Mouse (Mus musculus) layer of hippocampus, postnatal 36 days (tissue): ENCODE measurements at regions not wholly inside any gene's neighbourhood (a gene's known extent, or its start where the extent isn't known, plus 50 kb on each side); places are given as distances from the start of the nearest gene placed in this dataset.
A peak's percentile ranks its signal among the peaks of the same experiment; 100 is the strongest.
"Not testable (repeated sequence)": the region's sequence is repeated elsewhere in the genome, so short reads cannot be mapped to it uniquely, and the experiment has no call there.

Experiments
- DNase-seq, 2 experiments: peaks; one replicate each; pipeline ENCODE4 v3.0.0; 2022

DNA sequence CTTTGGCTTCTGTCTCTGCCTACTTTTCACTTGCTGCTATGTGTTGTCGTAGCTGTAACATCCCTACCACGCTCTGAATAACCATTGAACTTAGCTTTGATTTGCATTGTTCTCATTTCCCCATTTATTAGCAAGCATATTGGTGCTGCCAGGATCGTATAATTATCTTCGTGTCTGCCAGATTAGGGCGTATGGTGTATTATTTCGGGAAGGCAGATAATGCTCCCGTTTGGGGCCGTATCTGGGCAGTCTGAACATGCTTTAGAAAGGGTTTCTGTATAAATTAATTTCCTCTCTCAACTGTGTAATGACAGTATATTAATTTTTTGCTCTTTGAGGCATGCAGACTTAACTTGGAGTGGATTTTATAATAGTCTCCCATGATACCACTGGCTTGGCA, 116.5 kb upstream of the Stt3b start:
- peak in 1 of 2 experiments; percentile 24 for DNase-seq

DNA sequence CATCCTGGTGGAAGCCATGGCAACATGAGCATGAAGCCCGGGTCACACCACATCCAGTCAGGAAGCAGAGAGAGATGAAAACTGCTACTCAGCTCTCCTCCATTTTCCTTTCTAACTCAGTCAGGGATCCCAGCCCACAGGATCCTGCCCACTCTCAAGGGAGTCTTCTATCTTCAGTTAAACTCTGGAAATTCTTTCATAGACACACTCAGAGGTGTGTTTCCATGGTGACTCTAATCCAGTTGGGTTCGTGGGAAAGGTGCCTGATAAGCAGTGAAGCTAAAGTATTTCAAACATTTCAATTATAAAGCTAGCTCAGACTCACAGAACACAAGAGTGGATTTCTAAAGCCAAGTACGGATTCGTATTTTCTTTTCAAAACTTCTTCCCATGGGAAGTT, 120.0 kb upstream of the Stt3b start:
- DNase-seq = no peak

DNA sequence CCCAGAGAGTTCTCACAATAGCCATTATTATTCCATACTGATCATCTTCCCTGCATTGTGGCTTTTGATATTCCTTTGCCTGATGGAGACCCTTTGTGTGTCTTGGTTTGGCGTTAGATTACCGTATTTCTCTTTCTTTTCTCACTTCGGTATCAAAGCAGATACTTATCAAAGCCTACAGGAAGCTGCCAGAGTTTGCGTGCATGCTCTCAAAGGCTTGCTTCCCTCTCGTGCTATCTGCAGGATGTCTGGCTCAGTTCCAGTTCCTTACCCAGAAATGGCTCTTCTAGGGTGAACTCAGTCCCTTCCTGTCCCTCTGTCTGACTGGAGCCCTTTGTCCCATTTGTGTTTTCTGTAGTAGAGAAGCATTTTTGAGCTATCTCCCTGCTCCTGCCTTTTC, 124.5 kb upstream of the Stt3b start:
- no peak for DNase-seq

DNA sequence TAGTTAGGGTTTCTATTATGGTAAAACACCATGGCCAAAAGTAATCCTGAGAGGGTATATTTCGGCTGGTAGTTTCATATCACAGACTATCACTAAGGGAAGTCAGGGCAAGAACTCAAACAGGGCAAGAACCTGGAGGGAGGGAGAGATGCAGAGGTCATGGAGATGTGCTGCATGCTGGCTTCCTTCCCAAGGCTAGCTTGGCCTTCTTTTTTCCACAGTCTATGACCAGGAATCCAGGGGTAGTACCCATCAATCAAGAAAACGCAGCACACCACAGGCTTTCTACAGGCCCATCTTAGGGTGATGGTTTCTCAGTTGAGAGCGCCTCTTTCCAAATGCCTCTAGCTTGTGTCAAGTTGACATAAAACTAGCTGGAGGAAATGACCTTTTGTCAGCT, 126.1 kb upstream of the Stt3b start:
- DNase-seq = no peak

DNA sequence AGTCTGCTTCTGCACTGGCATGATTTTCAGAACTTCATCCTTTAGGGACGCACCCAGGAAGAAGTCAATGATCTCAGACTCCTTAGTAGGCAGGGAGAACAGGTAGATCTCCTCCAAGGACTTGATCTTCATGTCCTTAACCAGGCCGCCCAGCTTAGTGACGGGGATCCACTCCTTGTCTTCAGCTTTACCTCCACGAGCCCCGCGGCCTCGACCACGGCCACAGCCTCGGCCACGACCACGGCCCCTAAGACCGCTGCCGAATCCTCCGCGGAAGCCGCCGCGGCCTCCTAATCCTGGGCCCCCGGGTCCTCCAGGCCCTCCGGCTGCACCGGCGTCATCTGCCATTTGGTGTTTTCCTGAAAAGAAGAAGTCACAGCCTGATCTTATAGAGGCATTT, 128.0 kb upstream of the Stt3b start:
- DNase-seq = not testable (repeated sequence)

DNA sequence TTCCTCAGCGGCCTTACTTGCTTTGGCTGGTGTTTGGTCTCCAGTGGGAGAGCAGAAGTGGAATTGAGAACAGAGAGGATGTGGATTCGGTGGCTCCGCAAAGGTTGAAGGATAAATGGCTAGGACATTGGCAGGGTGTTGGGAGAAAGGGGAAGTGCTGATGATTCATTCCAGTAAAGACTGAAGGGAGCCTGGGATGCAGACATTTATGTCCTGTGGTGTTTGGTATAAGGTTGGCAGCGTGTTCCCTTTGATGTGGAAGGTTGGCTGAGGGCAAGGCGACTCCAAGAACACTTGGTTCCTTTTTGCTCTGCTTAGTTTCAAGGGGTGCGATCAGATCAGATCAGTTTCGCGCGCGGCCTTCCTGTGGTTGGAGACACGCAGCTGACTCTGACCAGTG, 136.5 kb upstream of the Stt3b start:
- no peak for DNase-seq

DNA sequence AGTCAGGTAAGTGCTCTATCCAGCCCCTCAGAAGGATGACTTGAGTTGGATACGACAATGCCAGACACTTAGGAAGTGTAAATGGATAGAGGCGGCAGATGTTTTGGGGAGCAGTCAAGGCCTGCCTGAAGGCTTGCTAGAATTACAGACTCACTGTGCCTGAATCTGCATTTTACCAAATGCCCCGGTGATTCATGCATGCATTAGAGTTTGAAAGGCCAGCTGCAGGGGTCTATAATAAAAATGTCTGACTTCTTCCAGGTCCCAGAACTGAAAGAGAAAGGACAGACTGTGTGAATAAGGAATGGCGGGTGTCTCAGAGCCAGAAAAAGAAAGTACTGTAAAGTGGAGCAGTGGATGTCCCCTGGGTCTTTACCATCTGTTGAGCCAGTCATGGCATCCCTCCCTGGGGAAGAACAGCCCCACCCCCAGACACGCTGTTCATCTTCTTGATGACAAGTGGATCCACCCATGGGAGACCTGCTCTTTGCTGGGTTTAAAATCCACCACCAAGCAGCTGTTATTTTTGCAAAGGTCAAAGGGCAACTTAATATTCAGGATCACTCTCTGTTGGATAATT, 140.6 kb upstream of the Stt3b start:
- DNase-seq = no peak

DNA sequence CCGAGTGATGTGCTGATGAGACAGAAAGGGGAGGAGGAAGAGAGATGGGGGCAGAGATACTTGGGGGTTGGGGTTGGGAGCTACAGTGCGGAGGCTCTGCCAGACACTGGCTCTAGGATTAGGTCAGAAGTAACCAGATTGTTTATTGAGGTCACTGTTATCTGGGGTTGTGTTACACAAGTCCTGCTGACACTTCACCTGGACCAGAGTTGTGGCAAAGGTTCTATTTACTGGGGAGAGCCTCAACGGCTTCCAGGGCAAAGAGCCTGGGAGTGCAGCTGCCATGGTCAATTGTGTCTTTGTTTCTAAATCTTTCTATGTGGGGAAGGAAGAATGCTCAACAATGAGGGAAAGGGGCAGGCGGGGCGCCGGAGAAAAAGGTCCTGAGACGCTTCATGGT, 144.6 kb upstream of the Stt3b start:
- DNase-seq = no peak

DNA sequence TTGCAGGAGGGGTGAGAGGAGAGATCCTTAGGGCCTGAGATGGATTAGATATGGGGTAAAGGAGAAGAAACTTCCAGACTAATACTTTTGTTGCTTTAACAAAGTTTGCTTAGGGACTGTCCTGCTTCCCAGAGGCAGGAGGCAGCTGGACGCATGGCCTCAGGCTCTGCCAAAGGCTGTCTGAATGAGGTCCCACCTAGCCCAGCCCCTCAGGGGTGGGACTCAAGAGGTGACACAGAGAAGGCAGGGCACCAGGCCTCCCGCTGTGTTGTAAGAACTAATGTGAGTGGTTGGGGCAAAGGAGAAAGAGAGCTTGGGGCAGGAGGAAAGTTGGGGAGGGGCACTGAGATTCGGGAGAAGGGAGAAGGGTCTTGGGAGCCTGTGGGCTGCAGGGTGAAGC, 145.9 kb upstream of the Stt3b start:
- no peak for DNase-seq

DNA sequence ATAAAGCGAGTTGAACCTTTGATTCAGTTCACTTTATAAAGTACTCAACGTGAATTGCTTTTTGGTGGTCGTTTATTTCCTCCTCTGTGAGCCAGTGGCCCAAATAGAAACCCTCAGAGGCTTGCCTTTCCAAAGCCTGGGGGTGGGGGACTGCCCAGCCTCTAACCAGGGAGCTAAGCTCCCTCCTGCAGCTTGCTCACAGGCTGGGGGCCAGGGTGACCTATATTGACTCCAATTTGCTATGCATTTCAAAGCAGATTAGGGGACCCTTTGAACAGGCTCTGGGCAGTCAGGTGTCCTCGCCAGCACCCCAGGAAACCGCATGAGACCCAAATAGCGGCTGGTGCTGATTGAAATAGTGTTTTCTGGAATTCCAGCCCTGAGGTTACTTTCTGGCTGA, 146.4 kb upstream of the Stt3b start:
- DNase-seq = no peak

DNA sequence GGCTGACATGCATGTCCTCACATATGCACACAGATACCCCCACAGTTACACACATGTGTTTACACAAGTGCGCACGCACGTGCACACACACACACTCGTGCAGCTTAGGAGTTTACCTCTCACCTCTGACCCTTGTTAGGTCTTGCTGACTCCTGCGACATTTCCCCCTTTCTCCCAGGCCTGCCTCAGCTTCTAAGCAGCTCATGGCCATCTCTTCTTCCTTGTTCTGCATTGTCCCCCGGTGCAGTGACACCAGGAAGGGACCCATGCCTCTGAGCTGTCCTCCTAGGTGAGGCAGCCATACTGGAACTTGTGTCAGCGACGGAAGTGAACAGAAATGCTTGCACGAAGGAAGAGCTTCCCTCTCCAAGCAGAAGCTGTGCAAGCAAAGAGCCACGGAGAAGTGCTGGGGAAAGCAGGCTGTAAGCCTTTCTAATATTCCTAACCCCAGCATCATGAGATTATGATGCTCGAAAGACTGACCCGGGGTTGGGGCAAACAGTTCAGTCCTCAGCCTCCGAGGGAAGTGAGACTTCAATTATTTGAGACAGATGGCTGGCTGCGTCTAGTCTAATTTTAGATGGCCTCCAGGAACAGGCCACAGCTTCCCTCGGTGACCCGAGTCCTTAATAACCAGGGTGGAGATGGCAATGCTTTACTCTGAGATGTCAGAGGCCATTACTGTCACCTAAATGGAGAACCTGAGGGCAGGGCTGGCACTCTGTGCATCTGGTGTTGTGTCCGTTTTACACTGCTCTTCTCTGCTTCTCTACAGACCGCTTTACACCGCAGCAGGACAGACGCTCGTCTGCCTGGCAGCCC, 147.9 kb upstream of the Stt3b start:
- no peak for DNase-seq

DNA sequence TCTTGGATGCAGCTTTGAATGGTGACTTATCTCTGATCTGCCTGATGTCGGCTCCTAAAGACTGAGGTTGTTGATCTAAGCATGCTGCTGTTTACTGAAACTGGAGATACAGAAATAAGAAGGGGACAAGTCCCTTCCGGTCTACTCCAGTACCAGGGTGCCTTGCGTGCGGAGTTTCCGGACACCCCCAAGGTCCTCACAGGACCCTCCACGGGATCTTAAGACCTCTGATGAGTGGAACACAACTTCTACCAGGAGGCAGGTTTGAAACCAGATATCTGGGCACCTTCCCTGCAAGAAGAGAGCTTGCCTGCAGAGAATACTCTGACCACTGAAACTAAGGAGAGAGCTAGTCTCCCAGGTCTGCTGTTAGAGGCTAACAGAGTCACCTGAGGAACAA, 148.9 kb upstream of the Stt3b start:
- not testable (repeated sequence) for DNase-seq

DNA sequence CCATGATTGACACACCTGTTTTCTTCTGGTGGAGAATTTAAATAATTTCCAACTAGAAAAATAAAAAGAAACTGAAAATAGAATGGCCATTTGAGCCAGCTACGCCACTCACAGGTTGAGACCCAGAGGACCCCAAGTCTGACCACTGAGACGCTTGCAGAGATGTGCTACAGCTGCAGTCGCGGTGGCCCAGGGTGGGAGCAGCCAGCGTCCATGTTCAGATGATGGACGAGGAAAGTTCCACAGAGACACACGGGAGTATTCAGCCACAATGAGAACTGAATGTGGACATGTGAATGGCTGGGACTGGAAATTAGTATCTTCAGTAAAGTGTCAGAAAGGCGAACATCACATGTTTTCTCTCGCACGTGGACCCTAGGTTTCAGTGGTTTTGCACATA, 155.1 kb upstream of the Stt3b start:
- DNase-seq = no peak

DNA sequence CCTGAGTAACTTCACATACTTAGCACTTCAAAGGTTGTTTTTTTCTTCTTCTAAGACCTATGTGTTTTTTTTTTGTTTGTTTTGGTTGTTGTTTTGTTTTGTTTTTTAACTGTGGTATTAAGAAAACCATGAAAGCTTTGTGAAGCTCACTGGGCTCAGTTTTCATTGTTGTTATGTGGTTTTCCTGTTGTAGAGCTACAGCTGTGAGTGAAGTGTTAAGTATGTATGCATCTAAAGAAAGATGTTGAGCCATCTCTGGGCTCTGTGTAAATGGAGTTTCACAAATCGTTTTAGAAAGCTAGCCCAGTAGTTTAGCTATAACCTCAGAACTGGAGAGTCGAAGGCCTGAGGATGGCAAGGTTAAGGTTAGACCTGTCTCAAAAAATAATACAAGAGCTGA, 158.4 kb upstream of the Stt3b start:
- no peak for DNase-seq

DNA sequence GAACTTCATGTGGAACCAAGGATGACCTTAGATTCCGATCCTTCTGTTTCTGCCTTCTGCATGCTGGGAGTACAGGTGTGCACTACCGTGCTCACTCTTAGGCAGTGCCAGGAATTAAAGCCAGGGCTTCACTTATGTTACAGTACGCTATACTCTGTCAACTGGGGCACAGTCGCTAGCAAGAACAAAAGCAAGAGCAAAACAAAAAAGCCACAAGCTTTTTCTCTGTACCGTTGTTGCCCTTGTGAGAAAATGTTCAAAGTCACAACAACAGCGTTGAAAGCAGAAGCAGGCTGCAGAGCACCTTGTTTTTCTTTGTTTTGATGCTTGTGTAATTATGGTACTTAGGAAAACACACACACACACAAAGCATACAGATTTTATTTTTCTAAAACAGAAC, 161.4 kb upstream of the Stt3b start:
- DNase-seq = no peak

DNA sequence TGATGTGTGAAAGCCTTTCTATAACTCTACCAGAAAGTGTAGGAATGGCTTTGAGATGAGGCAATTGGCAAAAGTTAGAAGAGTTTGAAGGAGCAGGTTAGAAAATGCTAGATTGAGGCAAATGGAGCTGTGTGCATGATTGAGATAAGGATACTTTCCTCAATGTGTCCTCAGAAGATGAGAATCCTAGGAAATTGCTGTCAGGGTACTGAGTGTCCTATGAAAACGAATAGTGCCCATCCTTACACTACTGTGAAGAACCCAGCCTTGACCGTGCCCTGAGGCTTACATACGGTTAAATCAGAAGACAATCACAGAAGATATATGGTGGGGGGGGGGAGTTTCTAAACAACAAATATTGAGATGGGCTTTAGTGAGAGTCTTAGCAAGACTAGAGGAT, 162.8 kb upstream of the Stt3b start:
- no peak for DNase-seq

DNA sequence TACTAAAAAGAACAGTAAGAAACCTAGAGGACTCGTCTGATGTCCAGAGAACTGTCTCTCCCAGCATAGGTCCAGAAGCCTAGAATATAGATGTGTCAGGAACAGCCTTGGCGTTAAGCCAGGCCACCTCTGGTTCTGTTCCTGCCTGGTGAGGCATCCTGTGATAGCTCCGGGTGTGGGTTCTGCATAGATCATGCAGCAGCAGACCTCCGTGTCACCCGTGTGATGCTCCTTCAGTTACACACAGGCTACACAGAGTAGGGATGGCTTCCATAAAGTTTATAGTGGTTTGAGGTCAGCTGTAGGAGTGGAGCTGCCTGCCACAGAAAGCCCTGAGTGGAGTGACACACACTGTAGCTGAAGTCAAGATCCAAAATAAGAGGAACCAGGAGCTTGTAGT, 163.6 kb upstream of the Stt3b start:
- DNase-seq = no peak

DNA sequence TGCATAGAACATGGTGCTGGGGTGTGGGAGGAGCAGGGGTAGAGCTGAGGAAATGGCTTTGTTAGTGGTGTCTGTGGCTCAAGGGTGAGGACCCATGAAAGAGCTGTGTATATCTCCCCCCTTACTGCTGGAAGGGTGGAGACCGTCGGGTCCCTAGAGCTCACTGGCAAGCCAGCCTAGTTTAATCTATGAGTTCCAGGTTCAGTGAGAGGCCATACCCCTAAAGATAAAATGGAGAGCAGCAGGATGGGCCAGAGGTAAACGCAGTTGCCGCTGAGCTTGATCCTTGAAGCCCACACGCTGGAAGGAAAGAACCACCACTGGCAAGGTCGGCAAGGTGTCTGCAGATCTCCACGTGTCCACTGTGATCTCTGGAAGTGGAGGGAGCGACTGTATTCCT, 164.1 kb upstream of the Stt3b start:
- DNase-seq = no peak

DNA sequence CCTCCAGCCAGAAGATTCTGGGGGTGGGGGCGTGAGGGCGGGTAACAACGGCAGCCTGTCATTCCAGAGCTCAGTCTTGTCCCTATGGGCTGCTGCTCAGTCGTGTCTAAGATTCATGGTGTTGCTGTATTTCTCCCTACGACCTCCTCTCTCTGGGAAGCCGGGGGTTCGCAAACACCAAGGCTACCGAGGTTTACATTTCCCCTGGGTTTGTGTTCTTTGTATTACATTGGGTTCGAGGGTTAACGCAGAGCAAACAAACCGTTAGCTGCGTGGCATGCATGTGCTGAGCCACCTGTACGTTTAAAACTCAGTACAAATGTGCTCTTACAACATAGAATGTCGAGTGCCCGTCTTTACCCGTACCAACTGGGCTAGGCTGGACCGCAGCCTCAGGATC, 166.0 kb upstream of the Stt3b start:
- no peak for DNase-seq

DNA sequence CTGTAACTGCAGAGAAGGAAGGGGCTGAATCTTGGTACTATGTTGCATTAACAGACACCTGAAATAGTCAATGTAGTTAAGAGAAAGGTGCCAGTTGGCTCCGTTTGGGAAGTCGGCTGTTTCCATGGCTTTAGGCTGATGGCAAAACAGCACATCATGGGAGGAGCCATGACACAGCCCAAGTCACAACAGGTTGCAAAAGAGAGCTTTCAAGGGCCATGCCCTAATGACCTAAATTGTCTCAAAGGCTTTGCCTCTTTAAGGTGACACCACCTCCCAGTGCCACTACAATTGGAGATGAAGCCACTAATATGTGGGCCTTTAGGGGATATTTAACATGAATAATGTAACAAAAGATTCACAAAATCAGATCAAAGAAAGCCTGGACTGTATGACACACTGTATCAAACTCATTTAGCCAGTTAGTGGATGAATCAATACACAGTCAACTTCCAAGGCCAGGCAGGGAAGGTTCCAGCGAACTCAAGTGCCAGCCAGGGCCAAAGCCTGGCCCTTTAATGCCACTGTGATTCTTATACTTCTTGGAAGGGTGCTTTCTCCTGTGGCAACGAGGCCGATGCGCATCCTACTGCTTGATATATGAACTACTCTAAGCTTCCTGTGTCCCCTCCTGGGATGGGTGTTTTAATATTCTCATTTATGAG, 167.5 kb upstream of the Stt3b start:
- no peak for DNase-seq

DNA sequence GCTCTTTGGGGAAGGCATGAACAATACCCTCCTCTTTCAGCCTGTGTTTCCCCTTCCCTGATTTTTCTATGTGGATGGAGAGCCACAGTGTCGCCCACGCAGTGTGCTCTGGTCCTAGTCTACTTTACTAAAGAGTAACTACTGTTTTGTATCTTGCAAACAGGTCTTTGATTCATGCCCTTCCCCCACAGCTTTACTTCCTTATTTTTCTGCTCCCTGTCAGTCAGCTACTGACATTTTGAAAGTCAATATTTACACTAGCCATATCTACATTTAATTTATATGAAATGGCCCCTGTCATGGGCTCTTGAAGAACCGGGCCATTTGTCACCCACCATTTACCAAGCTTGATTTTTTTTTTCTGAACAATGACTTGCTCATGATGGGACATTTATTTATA, 168.7 kb upstream of the Stt3b start:
- no peak for DNase-seq

DNA sequence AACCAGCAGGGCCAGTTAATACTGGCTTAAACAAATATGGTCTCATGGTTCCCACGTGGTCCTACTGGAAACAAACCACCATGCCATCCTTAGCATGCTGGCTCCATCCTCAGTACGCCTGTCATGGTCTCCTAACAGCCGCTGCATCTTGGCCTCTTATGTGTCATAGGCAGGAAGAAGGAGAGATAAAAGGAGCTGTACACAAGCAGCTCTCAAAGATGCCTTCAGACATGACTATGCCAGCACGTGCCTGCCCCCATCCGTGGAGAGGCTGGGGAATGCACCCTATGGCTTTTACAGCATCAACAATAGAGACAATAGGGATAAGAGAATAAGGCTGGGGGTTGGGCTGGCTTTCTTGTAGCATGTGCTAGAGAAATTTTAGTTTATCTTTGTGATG, 171.0 kb upstream of the Stt3b start:
- DNase-seq = no peak

DNA sequence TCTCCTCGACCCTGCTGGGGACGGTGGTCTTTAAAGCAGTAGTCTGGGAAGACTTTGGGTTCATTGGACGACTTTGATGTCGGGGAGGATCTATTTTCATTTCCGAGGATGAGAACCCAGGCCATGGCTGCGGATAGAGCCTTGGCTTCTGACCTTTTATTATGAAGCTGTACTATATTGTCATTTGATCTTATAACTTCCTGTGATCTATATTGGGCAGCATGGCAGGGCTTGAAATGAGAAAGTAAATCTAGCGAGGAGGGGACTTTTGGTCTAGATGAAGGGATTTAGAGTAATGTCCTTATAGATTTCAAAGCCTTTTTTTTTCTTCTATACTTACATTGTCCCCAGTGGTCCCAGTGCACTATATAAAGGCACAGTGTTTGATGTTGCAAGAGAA, 172.8 kb upstream of the Stt3b start:
- DNase-seq = no peak

DNA sequence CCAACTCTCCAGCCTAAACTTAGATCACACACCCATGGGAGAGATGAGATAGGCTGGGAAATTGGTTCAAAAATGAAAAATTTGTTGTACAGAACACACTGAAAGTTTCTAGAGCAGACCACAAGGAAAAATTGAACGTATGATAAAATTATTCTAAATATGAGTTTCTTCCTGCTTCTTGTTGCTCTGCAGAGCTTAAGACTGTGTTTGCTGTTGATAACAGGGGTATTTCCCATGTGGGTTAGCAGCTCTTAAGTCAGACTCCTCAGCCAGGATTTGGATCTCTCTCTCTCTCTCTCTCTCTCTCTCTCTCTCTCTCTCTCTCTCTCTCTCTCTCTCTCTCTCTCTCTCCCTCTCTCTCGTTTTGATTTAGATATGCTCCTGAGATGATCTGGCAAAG, 173.5 kb upstream of the Stt3b start:
- DNase-seq = no peak
